Mouse (Mus musculus): ENCODE data around the gene Gab2.
A peak's percentile ranks its signal among the peaks of the same experiment; 100 is the strongest.

DNA sequence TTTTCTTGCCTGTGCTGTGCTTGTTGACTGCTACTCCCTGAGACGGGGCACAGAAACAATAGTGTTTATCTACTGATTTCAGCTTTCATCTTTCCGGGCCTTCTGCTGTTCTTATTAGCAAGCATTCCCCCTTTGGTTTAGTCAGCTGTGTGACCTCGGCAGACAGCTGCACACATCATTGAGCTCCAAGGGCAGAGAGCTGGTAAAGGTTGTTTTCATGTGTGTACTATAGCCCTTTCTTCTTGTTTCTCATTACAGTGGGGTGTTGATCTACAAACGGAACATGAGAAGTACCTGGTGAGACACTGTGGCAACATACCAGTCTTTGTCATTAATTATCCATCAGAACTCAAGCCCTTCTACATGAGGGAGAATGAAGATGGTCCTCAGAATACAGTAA lies 41.7 kb upstream of the Gab2 start:
- TF ChIP-seq POLR2A (IDR thresholded peaks at IDR 0.05; ENCODE audit: insufficient read length, low read depth) (no peak), POLR2AphosphoS2 (IDR thresholded peaks at IDR 0.05; ENCODE audit: insufficient read length, low read depth) (no peak), MYOG (IDR thresholded peaks at IDR 0.05; ENCODE audit: control insufficient read depth in 1 of 3, insufficient read depth in 1 of 3, insufficient read length in 2 of 3, low read depth in 2 of 3) (no peak), E2F4 (IDR thresholded peaks at IDR 0.05; ENCODE audit: insufficient read depth) (no peak), MYOD1 (IDR thresholded peaks at IDR 0.05; ENCODE audit: control insufficient read depth in 1 of 3, insufficient read length in 2 of 3, low read depth in 2 of 3) (peak in 1 of 3 experiments; percentile 21), USF1 (IDR thresholded peaks at IDR 0.05; ENCODE audit: low read depth) (no peak)

All from myocyte (in vitro differentiated cells).